Mouse (Mus musculus) forebrain, embryonic 14.5 days (tissue): ENCODE data around the gene Kcnj8. TPM values are rescaled to one million over a fixed set of nuclear protein-coding genes. Genes with fewer than 3 reads are reported as not detected.

Experiments
- ATAC-seq: fragments of 200-750 bp; cut with Nextera tagmentation; 2 replicates; pipeline ENCODE4 v1.8.0; 2017; ENCODE audit warnings: mild to moderate bottlenecking, moderate library complexity
- DNase-seq: peaks from one replicate; pipeline ENCODE4 v3.0.0-alpha.2; 2015; ENCODE audit warnings: low spot score
- H3K27ac ChIP-seq: fragments of 300-500 bp; sonication (generic); 2 replicates; pipeline ENCODE4 v1.5.1; 2014; ENCODE audit warnings: low read depth, mild to moderate bottlenecking, control low read depth, low read length, moderate library complexity
- H3K27me3 ChIP-seq: fragments of 300-500 bp; sonication (generic); replicated peaks from 2 replicates; pipeline ENCODE4 v1.6.1; 2014; ENCODE audit warnings: low read length, control low read depth, mixed read lengths; ENCODE audit not compliant: control insufficient read depth, insufficient read depth
- H3K36me3 ChIP-seq: fragments of 300-500 bp; sonication (generic); 2 replicates; pipeline ENCODE4 v1.6.1; 2014; ENCODE audit warnings: low read length, control low read depth; ENCODE audit not compliant: control insufficient read depth, insufficient read depth
- H3K4me1 ChIP-seq: fragments of 300-500 bp; sonication (generic); 2 replicates; pipeline ENCODE4 v1.6.1; 2014; ENCODE audit warnings: antibody characterized with exemption, low read length, control low read depth; ENCODE audit not compliant: control insufficient read depth, insufficient read depth
- H3K4me2 ChIP-seq: fragments of 300-500 bp; sonication (generic); 2 replicates; pipeline ENCODE4 v1.6.1; 2014; ENCODE audit warnings: mild to moderate bottlenecking, control low read depth, low read length
- H3K4me3 ChIP-seq: fragments of 300-500 bp; sonication (generic); 2 replicates; pipeline ENCODE4 v1.5.1; 2014; ENCODE audit warnings: low read depth, low read length, control low read depth
- H3K9ac ChIP-seq: fragments of 300-500 bp; sonication (generic); 2 replicates; pipeline ENCODE4 v1.6.1; 2014; ENCODE audit warnings: mild to moderate bottlenecking, low read length, control low read depth, moderate library complexity
- H3K9me3 ChIP-seq: fragments of 300-500 bp; sonication (generic); replicated peaks from 2 replicates; pipeline ENCODE4 v1.6.1; 2016; ENCODE audit warnings: low read length, control low read depth, mixed read lengths; ENCODE audit not compliant: control insufficient read depth
- WGBS: fragments of 180-500 bp; shearing (Covaris S2); extraction: QIAGEN DNeasy Blood & Tissue Kit; methylation state at CpG from one replicate; pipeline ENCODE4 v1.1.7; 2014; 5-methylcytosine and 5-hydroxymethylcytosine counted together
- polyA plus RNA-seq: library from polyadenylated mRNA; unstranded; fragments of >200 nt; fragmentation: Nextera tagmentation; extraction: Ambion mirVana; gene quantifications from 2 replicates; pipeline ENCODE4 v1.2.1, GENCODE M21; 2014

Kcnj8 gene
- polyA plus RNA-seq, 1 experiment from 2014 or later = 15.0 TPM

DNA sequence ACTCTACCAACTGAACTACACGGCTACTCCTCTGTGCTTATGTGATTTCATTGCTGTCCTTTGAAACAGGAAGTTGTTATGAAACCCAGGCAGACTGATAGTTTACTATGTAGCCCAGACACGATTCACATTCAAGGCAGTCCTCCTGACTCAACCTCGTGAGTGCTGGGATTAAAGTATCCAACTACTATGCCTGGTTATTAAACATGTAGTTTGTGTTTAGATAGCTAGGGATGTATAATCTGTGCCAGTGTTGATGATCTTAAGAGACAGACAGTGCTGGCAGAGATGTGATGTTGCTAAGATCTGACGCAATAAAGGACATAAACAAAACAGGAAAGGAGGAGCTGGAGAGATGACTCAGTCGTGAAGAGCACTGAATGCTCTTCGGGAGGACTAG, 1.5 kb upstream of the Kcnj8 start:
- Histone ChIP-seq H3K9me3 (no peaks in the 10 kb centered on the region), H3K4me3 (no peak overlapping the region), H3K4me1 (peaks cover 3% of the 10 kb centered on the region; the same call in 1 of the 2 replicates), H3K27ac (no peak overlapping the region), H3K4me2 (no peak overlapping the region), H3K9ac (no peak overlapping the region), H3K36me3 (no peaks in the 10 kb centered on the region), H3K27me3 (peaks cover 37% of the 10 kb centered on the region)
- ATAC-seq (no peak), DNase-seq (no peak)
- WGBS = 74% methylated on average over 6 of the region's 6 CpGs

DNA sequence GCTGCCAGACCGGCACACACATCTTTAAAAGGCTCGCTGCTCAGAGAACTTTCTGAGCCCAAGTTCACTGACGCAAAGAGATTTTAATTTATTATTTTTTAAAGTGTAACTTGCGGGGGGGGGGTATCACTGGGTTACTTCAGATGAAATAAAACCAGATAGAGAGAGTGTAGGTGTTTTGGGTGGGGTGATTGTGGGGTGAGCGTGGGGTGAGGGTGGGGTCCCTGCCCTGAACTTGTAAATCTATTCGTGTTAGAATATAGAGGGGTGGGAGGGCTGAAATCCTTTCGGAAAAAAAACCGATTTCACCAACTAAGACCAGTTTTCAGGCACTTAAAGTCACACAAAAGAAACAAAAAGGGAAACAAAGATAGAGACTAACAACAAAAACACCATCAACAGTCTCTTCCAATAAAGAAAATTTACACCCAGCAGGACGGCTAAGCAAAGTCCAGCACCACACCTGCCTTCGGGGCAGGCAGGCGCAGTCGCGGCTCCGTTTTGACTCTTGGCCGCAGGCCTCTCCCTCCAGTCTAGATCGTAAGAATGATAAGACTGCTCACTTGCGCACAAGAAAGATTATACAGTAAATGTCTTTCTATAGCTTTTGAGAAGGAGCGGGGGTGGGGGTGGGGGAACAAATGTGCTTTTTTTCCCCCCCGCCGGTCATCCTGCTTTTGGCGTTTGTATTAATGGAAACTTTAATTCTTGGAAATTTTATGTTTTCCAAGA, 381 bp upstream of the Kcnj8 start:
- Histone ChIP-seq H3K27me3 (peaks cover 37% of the 10 kb centered on the region), H3K36me3 (no peaks in the 10 kb centered on the region), H3K4me3 (peak overlapping the region; percentile 44), H3K9ac (peak overlapping the region; percentile 56), H3K4me1 (peaks cover 3% of the 10 kb centered on the region; the same call in 1 of the 2 replicates), H3K4me2 (peak overlapping the region; percentile 98), H3K9me3 (no peaks in the 10 kb centered on the region), H3K27ac (no peak overlapping the region)
- ATAC-seq = no peak; the same call in 1 of the 2 replicates
- WGBS = 4% methylated on average over 21 of the region's 21 CpGs
- DNase-seq = no peak

DNA sequence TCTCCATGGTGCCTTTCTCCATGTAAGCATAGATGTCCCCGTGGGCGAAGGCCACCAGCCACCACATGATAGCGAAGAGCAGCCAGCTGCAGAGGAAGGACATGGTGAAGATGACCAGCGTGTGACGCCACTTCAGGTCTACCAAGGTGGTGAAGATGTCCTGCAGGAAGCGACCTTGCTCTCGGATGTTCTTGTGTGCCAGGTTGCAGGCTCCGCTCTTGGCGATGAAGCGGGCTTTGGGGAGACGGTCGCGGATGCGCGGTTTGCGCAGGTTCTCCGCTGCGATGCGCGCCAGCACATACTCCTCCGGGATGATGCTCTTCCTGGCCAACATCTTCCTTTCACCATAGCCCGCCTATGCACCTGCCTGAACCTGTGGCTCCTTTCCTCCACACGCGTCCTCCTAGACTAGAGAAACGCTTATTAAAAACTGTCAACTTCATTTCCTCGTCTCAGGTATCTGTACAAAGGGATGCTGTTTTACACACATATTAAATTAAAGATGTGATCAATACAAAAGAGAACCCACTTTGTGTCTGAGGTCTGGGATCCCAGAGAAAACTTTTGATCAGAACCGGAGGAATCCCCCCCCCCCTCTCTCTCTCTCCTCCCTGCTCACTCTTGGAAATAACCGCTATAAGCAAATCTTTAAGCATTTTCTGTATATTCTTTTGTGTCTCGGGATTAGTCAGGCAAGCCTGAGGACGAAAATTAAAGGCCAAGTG, 1.2 kb downstream of the Kcnj8 start:
- peak overlapping the region; percentile 98 for H3K4me2 ChIP-seq
- peaks cover 37% of the 10 kb centered on the region for H3K27me3 ChIP-seq
- WGBS = 6% methylated on average over 30 of the region's 30 CpGs
- peak overlapping the region; percentile 11; the same call in 1 of the 2 replicates for H3K4me3 ChIP-seq
- no peaks in the 10 kb centered on the region for H3K36me3 ChIP-seq
- no peak for DNase-seq
- no peak overlapping the region for H3K27ac ChIP-seq
- H3K9me3 ChIP-seq = no peaks in the 10 kb centered on the region
- no peak overlapping the region for H3K9ac ChIP-seq
- ATAC-seq = no peak
- peaks cover 3% of the 10 kb centered on the region; the same call in 1 of the 2 replicates for H3K4me1 ChIP-seq

GRCm38 (mm10) chr6:142568713-142569357, 2.6 kb downstream of the Kcnj8 start:
- DNase-seq = no peak
- WGBS = 34% methylated on average over 7 of the region's 7 CpGs
- no peak overlapping the region for H3K27ac ChIP-seq
- no peak overlapping the region for H3K9ac ChIP-seq
- no peak overlapping the region for H3K4me2 ChIP-seq
- peaks cover 37% of the 10 kb centered on the region for H3K27me3 ChIP-seq
- H3K36me3 ChIP-seq = no peaks in the 10 kb centered on the region
- no peak overlapping the region for H3K4me3 ChIP-seq
- H3K4me1 ChIP-seq = peaks cover 3% of the 10 kb centered on the region; the same call in 1 of the 2 replicates
- ATAC-seq = no peak
- H3K9me3 ChIP-seq = no peaks in the 10 kb centered on the region

DNA sequence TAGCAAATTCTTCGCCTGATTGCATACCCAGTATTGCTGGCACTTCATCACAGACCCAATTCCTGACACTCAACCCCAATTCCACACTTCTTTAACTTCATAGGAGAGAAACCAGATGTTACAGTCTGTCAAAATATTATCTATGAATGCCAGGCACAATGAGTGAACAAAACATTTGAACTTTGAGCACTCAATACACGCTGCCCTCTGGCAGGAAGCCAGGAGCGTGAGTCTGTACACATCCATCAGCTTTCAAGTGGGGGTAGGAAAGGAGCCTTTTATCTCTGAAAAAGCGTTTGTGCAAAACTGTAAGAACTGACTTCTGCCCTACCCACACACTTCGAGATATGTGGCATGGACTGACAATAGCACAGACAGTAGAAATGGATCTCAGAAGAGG, 4.0 kb downstream of the Kcnj8 start:
- Histone ChIP-seq H3K27ac (no peak overlapping the region), H3K4me3 (no peak overlapping the region), H3K27me3 (peaks cover 32% of the 10 kb centered on the region), H3K9ac (no peak overlapping the region), H3K9me3 (no peaks in the 10 kb centered on the region), H3K4me2 (no peak overlapping the region), H3K4me1 (peaks cover 3% of the 10 kb centered on the region; the same call in 1 of the 2 replicates), H3K36me3 (no peaks in the 10 kb centered on the region)
- DNase-seq (peak; percentile 29), ATAC-seq (no peak)
- 41% methylated on average over 5 of the region's 5 CpGs for WGBS

GRCm38 (mm10) chr6:142564746-142565145, 6.7 kb downstream of the Kcnj8 start:
- DNase-seq = no peak
- Histone ChIP-seq H3K4me2 (no peak overlapping the region), H3K4me3 (no peak overlapping the region), H3K4me1 (no peaks in the 10 kb centered on the region), H3K36me3 (no peaks in the 10 kb centered on the region), H3K27me3 (peaks cover 13% of the 10 kb centered on the region), H3K27ac (no peak overlapping the region), H3K9ac (no peak overlapping the region), H3K9me3 (no peaks in the 10 kb centered on the region)
- ATAC-seq = no peak
- WGBS = 96% methylated on average over 3 of the region's 3 CpGs

- Histone ChIP-seq H3K4me1 (no peaks in the 10 kb centered on the region), H3K9ac (no peak overlapping the region), H3K4me2 (no peak overlapping the region), H3K4me3 (no peak overlapping the region), H3K27me3 (no peaks in the 10 kb centered on the region), H3K36me3 (no peaks in the 10 kb centered on the region), H3K9me3 (no peaks in the 10 kb centered on the region), H3K27ac (no peak overlapping the region)
- DNase-seq = no peak
- ATAC-seq = no peak
- 74% methylated on average over 1 of the region's 1 CpGs for whole genome bisulfite sequencing
Measured at GRCm38 (mm10) chr6:142561151-142561550, 10.3 kb downstream of the Kcnj8 start.

GRCm38 (mm10) chr6:142558772-142559679, 12.4 kb downstream of the Kcnj8 start:
- 87% methylated on average over 10 of the region's 10 CpGs for WGBS
- no peaks in the 10 kb centered on the region for H3K27me3 ChIP-seq

More at GRCm38 (mm10) chr6:142558772-142559679, 12.4 kb downstream of the Kcnj8 start:
- Histone ChIP-seq H3K9me3 (no peaks in the 10 kb centered on the region), H3K9ac (no peak overlapping the region), H3K36me3 (no peaks in the 10 kb centered on the region), H3K4me1 (no peaks in the 10 kb centered on the region), H3K4me3 (no peak overlapping the region), H3K27ac (no peak overlapping the region), H3K4me2 (no peak overlapping the region)
- DNase-seq (no peak), ATAC-seq (no peak)
